Comparison of ENCODE assay signal across 26 mouse cellular contexts in genomic region chr2:28653351-28653750, GRCm38 (mm10). TPM values are rescaled to one million over a fixed set of nuclear protein-coding genes. Genes with fewer than 3 reads are reported as not detected.
"Had no signal": no experiment of that assay in that cellular context is flagged by ENCODE, and none has a peak within 500 bp of the region (broad histone marks: within the 10 kb centered on the region; RNA-seq: fewer than 3 reads in every experiment).

No protein-coding gene starts in this region.

- DNase-seq: kidney, adult 18-20 months; kidney, adult 9 months; kidney, postnatal 14 days; kidney, postnatal 4 days; liver, postnatal 0 days; lung, embryonic 14.5 days; retina, postnatal 1 day; thymus, adult 2 months; thymus, postnatal 25 days had no signal

- H3K27me3 ChIP-seq: limb, embryonic 12.5 days; limb, embryonic 15.5 days; midbrain, embryonic 12.5 days; midbrain, embryonic 15.5 days; neural tube, embryonic 12.5 days had no signal

- H3K27ac ChIP-seq: left cerebral cortex, adult 2 months; limb, embryonic 12.5 days; limb, embryonic 15.5 days; liver, embryonic 14.5 days; macrophage; midbrain, embryonic 12.5 days; midbrain, embryonic 15.5 days; neural tube, embryonic 12.5 days had no signal

- H3K9ac ChIP-seq: limb, embryonic 12.5 days; limb, embryonic 15.5 days; liver, embryonic 14.5 days; liver, postnatal 0 days; lung, embryonic 14.5 days; midbrain, embryonic 12.5 days; midbrain, embryonic 15.5 days; neural tube, embryonic 12.5 days had no signal

- H3K4me3 ChIP-seq: left cerebral cortex, adult 2 months; limb, embryonic 12.5 days; limb, embryonic 15.5 days; midbrain, embryonic 12.5 days; midbrain, embryonic 15.5 days; neural tube, embryonic 12.5 days had no signal

- H3K4me1 ChIP-seq: limb, embryonic 12.5 days; limb, embryonic 15.5 days; midbrain, embryonic 12.5 days; midbrain, embryonic 15.5 days; neural tube, embryonic 12.5 days had no signal

- H3K9me3 ChIP-seq: limb, embryonic 12.5 days; limb, embryonic 15.5 days; midbrain, embryonic 12.5 days; midbrain, embryonic 15.5 days; neural tube, embryonic 12.5 days had no signal

- ATAC-seq: inflammation-experienced regulatory T-cells, adult 6 months; intestine, embryonic 16.5 days; liver, postnatal 0 days; lung, postnatal 0 days; midbrain, embryonic 15.5 days had no signal

- H3K4me2 ChIP-seq: limb, embryonic 12.5 days; limb, embryonic 15.5 days; liver, embryonic 11.5 days; lung, embryonic 14.5 days; midbrain, embryonic 12.5 days; midbrain, embryonic 15.5 days; neural tube, embryonic 12.5 days had no signal

RNA-seq across cellular contexts. Expression of gene Gfi1b, which starts 31.6 kb away (rescaled TPM):
- total RNA-seq: layer of hippocampus, adult 18-20 months; layer of hippocampus, postnatal 14 days; left cerebral cortex, adult 2 months; left cerebral cortex, postnatal 14 days had no signal
- polyA plus RNA-seq: inflammation-experienced regulatory T-cells, adult 6 months; midbrain, embryonic 15.5 days had no signal

RNA-seq across cellular contexts. Expression of gene Spaca9, which starts 46.2 kb away (rescaled TPM):
- total RNA-seq: layer of hippocampus, adult 18-20 months; left cerebral cortex, adult 2 months; left cerebral cortex, postnatal 14 days; neutrophil, adult 5-6 weeks had no signal
- polyA plus RNA-seq: small intestine, adult 2 months had no signal

RNA-seq across cellular contexts. Expression of gene Ak8, which starts 46.6 kb away (rescaled TPM):
- polyA plus RNA-seq: inflammation-experienced regulatory T-cells, adult 6 months had no signal
